Mouse (Mus musculus): Measurements from ENCODE around the gene Ltn1. TPM values are rescaled to one million over a fixed set of nuclear protein-coding genes. Genes with fewer than 3 reads are reported as not detected.

The Ltn1 gene
- polyA plus RNA-seq, 1 experiment from 2014 or later, result 26.2 TPM

DNA sequence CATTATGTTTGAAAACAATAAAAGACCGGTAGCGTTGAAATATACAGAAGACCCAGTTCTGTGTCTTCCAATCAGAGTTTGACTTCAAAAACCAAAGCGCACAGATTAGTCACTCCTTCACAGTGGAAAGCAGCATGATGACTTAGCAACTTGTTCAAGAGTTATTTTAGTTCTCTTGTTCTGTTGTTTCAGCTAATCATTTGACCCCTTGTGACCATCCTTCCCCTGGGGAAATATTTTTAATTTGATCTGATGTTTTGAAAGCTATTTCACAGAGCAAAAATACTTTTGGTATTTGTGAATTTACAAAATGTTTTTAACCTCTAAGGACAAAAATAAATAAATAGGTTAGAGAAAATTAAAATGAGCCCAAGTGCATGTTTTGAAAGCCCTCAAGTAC is 97.7 kb downstream of the Ltn1 start:
- no peak overlapping the region for H3K27ac ChIP-seq
- WGBS, result 88% methylated on average over 3 of the region's 3 CpGs
- no peak overlapping the region for H3K4me2 ChIP-seq
- ATAC-seq (ENCODE audit: insufficient number of reproducible peaks, low FRiP score, low TSS enrichment, low read depth), result no peak
- H3K36me3 ChIP-seq, result no peaks in the 10 kb centered on the region
- H3K4me3 ChIP-seq, result no peak overlapping the region
- H3K9ac ChIP-seq, result no peak overlapping the region
- H3K9me3 ChIP-seq, result no peaks in the 10 kb centered on the region
- H3K4me1 ChIP-seq, result no peaks in the 10 kb centered on the region
- no peaks in the 10 kb centered on the region for H3K27me3 ChIP-seq

DNA sequence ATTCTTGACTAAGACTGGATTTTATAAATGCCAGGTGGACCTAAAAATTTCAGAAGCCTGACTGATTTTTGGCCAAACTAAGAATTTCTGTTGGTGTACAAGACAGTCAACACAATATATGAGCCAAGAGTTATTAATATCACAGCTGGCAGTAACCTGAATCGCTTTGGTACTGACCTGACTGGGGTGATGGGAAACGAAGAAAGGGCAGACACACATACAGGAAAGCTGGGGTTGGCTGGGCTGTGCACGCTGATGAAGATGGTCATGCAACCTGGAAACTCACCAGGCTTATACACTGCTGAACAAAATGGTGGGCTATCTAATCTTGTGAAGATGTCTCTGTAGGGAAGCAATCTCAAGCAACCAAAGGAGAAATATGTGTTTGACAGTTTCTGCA is 102.4 kb downstream of the Ltn1 start:
- H3K27me3 ChIP-seq, result no peaks in the 10 kb centered on the region
- no peaks in the 10 kb centered on the region for H3K4me1 ChIP-seq
- no peaks in the 10 kb centered on the region for H3K9me3 ChIP-seq
- WGBS, result 85% methylated on average over 3 of the region's 3 CpGs
- H3K4me3 ChIP-seq, result no peak overlapping the region
- no peaks in the 10 kb centered on the region for H3K36me3 ChIP-seq
- H3K27ac ChIP-seq, result no peak overlapping the region
- H3K9ac ChIP-seq, result no peak overlapping the region
- no peak overlapping the region for H3K4me2 ChIP-seq
- ATAC-seq (ENCODE audit: insufficient number of reproducible peaks, low FRiP score, low TSS enrichment, low read depth), result no peak

Other genes with a start within 250 kb of the Ltn1 start
- 24.7 and 25.6 TPM in 2 replicates for gene N6amt1, start 78.4 kb downstream of the Ltn1 start, polyA plus RNA-seq (2015; fragmentation: Nextera tagmentation; extraction: Ambion mirVana)
- 9.7 and 9.8 TPM in 2 replicates for gene Rwdd2b, start 8.0 kb upstream of the Ltn1 start, polyA plus RNA-seq (2015; fragmentation: Nextera tagmentation; extraction: Ambion mirVana)
- gene Usp16, start 22.1 kb upstream of the Ltn1 start, polyA plus RNA-seq (2015; fragmentation: Nextera tagmentation; extraction: Ambion mirVana), result 48.0 and 59.1 TPM in 2 replicates
- gene Cct8, start 63.3 kb upstream of the Ltn1 start, polyA plus RNA-seq (2015; fragmentation: Nextera tagmentation; extraction: Ambion mirVana), result 381 and 395 TPM in 2 replicates
- 0.60 and 1.1 TPM in 2 replicates for gene Map3k7cl, start 120.7 kb upstream of the Ltn1 start, polyA plus RNA-seq (2015; fragmentation: Nextera tagmentation; extraction: Ambion mirVana)